Mouse (Mus musculus) neural tube, embryonic 13.5 days (tissue): ENCODE results near the gene Rrp8. TPM values are rescaled to one million over a fixed set of nuclear protein-coding genes. Genes with fewer than 3 reads are reported as not detected.
A peak's percentile ranks its signal among the peaks of the same experiment; 100 is the strongest.
"Not testable (repeated sequence)": the region's sequence is repeated elsewhere in the genome, so short reads cannot be mapped to it uniquely, and the experiment has no call there.

ENCODE experiments used
- ATAC-seq: fragments of 200-750 bp; cut with Nextera tagmentation; 2 replicates; pipeline ENCODE4 v1.8.0; 2017; ENCODE audit warnings: low read depth, mild to moderate bottlenecking, moderate TSS enrichment, moderate library complexity
- H3K27ac ChIP-seq: fragments of 300-500 bp; sonication (generic); replicated peaks from 2 replicates; pipeline ENCODE4 v1.5.1; 2015; ENCODE audit warnings: moderate library complexity, mild to moderate bottlenecking, inconsistent platforms
- H3K27me3 ChIP-seq: fragments of 300-500 bp; sonication (generic); 2 replicates; pipeline ENCODE4 v1.6.1; 2015; ENCODE audit warnings: mild to moderate bottlenecking, inconsistent platforms
- H3K36me3 ChIP-seq: fragments of 300-500 bp; sonication (generic); 2 replicates; pipeline ENCODE4 v1.6.1; 2015; ENCODE audit warnings: mild to moderate bottlenecking, inconsistent platforms
- H3K4me1 ChIP-seq: fragments of 300-500 bp; sonication (generic); replicated peaks from 2 replicates; pipeline ENCODE4 v1.6.1; 2015; ENCODE audit warnings: inconsistent platforms
- H3K4me2 ChIP-seq: fragments of 300-500 bp; sonication (generic); 2 replicates; pipeline ENCODE4 v1.6.1; 2015; ENCODE audit warnings: inconsistent platforms, mild to moderate bottlenecking, moderate library complexity
- H3K4me3 ChIP-seq: fragments of 300-500 bp; sonication (generic); 2 replicates; pipeline ENCODE4 v1.5.1; 2015; ENCODE audit warnings: mild to moderate bottlenecking, inconsistent platforms
- H3K9ac ChIP-seq: fragments of 300-500 bp; sonication (generic); 2 replicates; pipeline ENCODE4 v1.6.1; 2015; ENCODE audit warnings: moderate library complexity, mild to moderate bottlenecking, inconsistent platforms
- H3K9me3 ChIP-seq: fragments of 300-500 bp; sonication (generic); 2 replicates; pipeline ENCODE4 v1.6.1; 2016; ENCODE audit warnings: inconsistent platforms
- WGBS: fragments of 180-500 bp; shearing (Covaris S2); methylation state at CpG from one replicate; pipeline ENCODE4 v1.1.7; 2015; 5-methylcytosine and 5-hydroxymethylcytosine counted together
- polyA plus RNA-seq: library from polyadenylated mRNA; unstranded; fragments of >200 nt; fragmentation: Nextera tagmentation; extraction: Ambion mirVana; gene quantifications from 2 replicates; pipeline ENCODE4 v1.2.1, GENCODE M21; 2015

The Rrp8 gene
- polyA plus RNA-seq, 1 experiment from 2014 or later = 26.3 TPM

DNA sequence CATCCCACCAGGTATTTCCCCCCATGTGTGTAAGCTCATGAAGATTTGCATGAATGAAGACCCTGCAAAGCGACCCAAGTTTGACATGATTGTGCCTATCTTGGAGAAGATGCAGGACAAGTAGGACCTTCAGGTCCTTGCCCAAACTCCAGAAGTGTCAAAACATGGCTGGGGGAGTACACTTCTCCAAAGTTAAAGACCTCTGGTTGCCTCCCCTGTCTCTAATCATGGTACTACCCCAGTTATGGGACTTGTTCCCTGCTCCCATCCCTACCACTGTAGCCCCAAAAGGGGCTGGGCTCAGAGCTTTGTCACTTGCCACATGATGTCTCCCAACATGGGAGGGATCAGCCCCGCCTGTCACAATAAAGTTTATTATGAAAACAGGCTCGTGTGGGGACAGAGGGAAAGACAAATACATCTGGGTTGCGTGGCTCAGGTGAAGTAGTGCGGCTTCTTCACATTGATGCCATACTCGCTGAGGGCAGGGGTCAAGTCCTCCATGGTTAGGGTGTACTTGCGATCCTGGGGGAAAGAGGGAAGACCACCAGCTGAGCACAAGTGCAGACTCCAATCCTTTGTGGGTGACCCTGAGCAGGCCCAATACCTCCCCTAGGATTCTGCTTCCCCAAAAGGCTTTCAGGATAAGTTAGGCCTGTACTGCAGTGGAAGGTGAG, 5.5 kb upstream of the Rrp8 start:
- not testable (repeated sequence) for H3K27ac ChIP-seq, H3K9ac ChIP-seq, H3K9me3 ChIP-seq, ATAC-seq, H3K27me3 ChIP-seq
- Histone ChIP-seq H3K4me2 (peak overlapping the region; percentile 92), H3K4me3 (peak overlapping the region; percentile 84; the same call in 1 of the 2 replicates), H3K36me3 (peaks cover 53% of the 10 kb centered on the region), H3K4me1 (peaks cover 31% of the 10 kb centered on the region)
- 83% methylated on average over 7 of the region's 7 CpGs for WGBS

GRCm38 (mm10) chr7:105741978-105742377, 4.8 kb upstream of the Rrp8 start:
- Histone ChIP-seq H3K4me2 (no peak overlapping the region), H3K4me3 (no peak overlapping the region), H3K27me3 (no peaks in the 10 kb centered on the region), H3K27ac (no peak overlapping the region), H3K36me3 (peaks cover 47% of the 10 kb centered on the region), H3K9ac (no peak overlapping the region), H3K4me1 (peaks cover 38% of the 10 kb centered on the region), H3K9me3 (no peaks in the 10 kb centered on the region)
- 93% methylated on average over 9 of the region's 9 CpGs for WGBS
- ATAC-seq = no peak

DNA sequence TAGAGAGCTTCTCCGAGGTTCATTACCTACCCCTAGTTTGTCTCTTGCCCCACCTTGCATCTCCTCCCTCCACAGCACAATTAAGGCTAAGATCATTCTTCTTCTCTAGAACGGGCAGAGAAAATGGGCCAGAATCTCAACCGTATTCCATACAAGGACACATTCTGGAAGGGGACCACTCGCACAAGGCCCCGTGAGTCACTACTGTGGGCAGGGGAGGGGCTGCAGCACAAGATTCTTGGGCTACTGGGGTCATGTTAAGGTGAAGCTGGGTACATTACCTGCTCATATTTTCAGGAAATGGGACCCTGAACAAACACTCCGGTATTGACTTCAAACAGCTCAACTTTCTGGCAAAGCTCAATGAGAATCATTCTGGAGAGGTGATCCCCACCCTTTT, 3.7 kb upstream of the Rrp8 start:
- no peak overlapping the region for H3K4me2 ChIP-seq
- no peaks in the 10 kb centered on the region for H3K27me3 ChIP-seq

GRCm38 (mm10) chr7:105740089-105740795, 3.1 kb upstream of the Rrp8 start:
- Histone ChIP-seq H3K4me1 (peaks cover 44% of the 10 kb centered on the region), H3K4me2 (no peak overlapping the region), H3K27ac (no peak overlapping the region), H3K27me3 (no peaks in the 10 kb centered on the region), H3K9ac (no peak overlapping the region), H3K36me3 (peaks cover 37% of the 10 kb centered on the region), H3K4me3 (no peak overlapping the region), H3K9me3 (no peaks in the 10 kb centered on the region)
- WGBS = 85% methylated on average over 13 of the region's 13 CpGs
- no peak for ATAC-seq

More for the DNA sequence above, 3.7 kb upstream of the Rrp8 start:
- 89% methylated on average over 6 of the region's 6 CpGs for WGBS
- H3K9me3 ChIP-seq = no peaks in the 10 kb centered on the region
- no peak for ATAC-seq
- no peak overlapping the region for H3K4me3 ChIP-seq
- no peak overlapping the region for H3K9ac ChIP-seq
- H3K27ac ChIP-seq = no peak overlapping the region
- H3K4me1 ChIP-seq = peaks cover 38% of the 10 kb centered on the region
- peaks cover 37% of the 10 kb centered on the region for H3K36me3 ChIP-seq

DNA sequence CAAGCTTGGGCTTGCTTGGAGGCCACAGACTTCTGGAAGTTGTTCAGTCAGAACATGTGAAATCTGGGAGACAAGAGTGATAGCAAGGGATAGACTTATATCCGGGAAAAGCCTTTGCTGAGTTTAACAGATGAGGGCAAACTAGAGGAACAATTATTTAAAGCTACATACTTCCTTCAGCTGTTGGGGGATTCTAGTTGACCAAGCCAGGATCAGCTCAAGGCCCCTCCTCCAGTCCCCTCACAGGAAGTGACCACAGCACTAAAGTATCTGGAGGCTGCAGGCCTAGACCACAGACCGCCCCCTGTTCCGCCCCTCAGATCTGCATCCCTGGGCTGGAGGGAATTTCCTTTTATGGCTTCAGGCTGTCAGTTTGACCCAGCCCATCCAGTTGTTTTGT, 1.8 kb upstream of the Rrp8 start:
- peaks cover 46% of the 10 kb centered on the region for H3K36me3 ChIP-seq
- H3K4me2 ChIP-seq = peak overlapping the region; percentile 71
- H3K27ac ChIP-seq = peak overlapping the region; percentile 52
- no peak overlapping the region; the same call in 1 of the 2 replicates for H3K4me3 ChIP-seq
- peaks cover 45% of the 10 kb centered on the region for H3K4me1 ChIP-seq
- 0 out of 2 replicates have a peak overlapping the region, but pooled peaks have one; percentile 14 for H3K9ac ChIP-seq
- ATAC-seq = no peak
- no peaks in the 10 kb centered on the region for H3K27me3 ChIP-seq
- 30% methylated on average over 3 of the region's 3 CpGs for WGBS
- H3K9me3 ChIP-seq = no peaks in the 10 kb centered on the region

DNA sequence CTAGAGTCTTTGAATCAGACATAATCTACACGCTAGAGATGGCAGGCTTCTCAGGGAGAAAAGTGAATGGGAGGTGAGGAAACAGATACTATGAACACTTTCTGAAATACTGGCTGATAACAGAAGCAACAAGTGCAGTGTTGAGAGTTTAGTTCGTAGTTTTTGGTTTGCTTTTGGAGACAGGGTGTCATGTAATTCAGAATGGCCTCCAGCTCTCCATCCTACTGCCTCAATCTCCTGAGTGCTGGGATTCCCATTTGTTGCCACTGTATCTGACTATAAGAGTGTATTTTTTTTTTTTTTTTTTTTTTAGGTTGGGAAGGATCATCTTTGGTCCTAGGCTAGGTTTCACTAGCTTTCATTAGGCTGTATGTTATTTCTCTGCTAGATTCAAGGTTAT, 1.1 kb upstream of the Rrp8 start:
- Histone ChIP-seq H3K9ac (peak overlapping the region; percentile 91; the same call in 1 of the 2 replicates), H3K9me3 (no peaks in the 10 kb centered on the region), H3K27ac (peak overlapping the region; percentile 52; the same call in 1 of the 2 replicates), H3K4me2 (peak overlapping the region; percentile 71), H3K4me1 (peaks cover 40% of the 10 kb centered on the region), H3K27me3 (no peaks in the 10 kb centered on the region), H3K36me3 (peaks cover 52% of the 10 kb centered on the region), H3K4me3 (peak overlapping the region; percentile 67; the same call in 1 of the 2 replicates)
- 82% methylated on average over 2 of the region's 2 CpGs for WGBS
- no peak for ATAC-seq

DNA sequence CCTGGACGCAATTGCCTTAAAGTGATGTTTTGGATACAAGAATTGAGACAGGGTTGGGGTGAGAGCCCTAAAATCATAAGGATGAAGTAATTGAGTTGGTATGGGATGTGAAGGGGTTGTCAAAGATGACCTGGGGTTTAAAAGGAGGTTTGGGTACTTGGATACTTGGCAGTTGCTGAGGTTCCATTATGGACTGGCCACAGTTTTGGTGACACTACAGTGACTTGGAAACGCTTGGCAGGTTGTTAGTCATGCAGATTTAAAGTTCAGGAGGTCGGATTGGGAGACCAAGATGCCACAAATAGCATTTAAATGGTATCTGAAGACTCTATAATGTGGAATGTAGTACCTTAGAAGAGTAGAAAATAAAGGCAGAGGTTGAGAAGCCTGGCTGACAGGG, 463 bp upstream of the Rrp8 start:
- Histone ChIP-seq H3K9me3 (no peaks in the 10 kb centered on the region), H3K27ac (no peak overlapping the region), H3K4me2 (peak overlapping the region; percentile 71), H3K4me3 (peak overlapping the region; percentile 67), H3K4me1 (peaks cover 35% of the 10 kb centered on the region), H3K9ac (peak overlapping the region; percentile 91), H3K27me3 (no peaks in the 10 kb centered on the region), H3K36me3 (peaks cover 54% of the 10 kb centered on the region)
- 35% methylated on average over 3 of the region's 3 CpGs for WGBS
- ATAC-seq = no peak

- Histone ChIP-seq H3K27me3 (no peaks in the 10 kb centered on the region), H3K4me2 (peak within 1 kb of the TSS; percentile 71), H3K4me3 (peak within 1 kb of the TSS; percentile 67), H3K9me3 (no peaks in the 10 kb centered on the region), H3K9ac (peak within 1 kb of the TSS; percentile 91), H3K27ac (peak within 1 kb of the TSS; percentile 83), H3K4me1 (peaks cover 35% of the 10 kb centered on the region), H3K36me3 (peaks cover 54% of the 10 kb centered on the region)
- under 1% methylated on average over 44 of the region's 62 CpGs for WGBS
- peak; percentile 96 for ATAC-seq
Measured at GRCm38 (mm10) chr7:105736264-105736901, 802 bp downstream of the Rrp8 start, which contains the start of gene Ilk. Gene Ilk (plus strand): TSS chr7:105736592.

- Histone ChIP-seq H3K4me3 (peak overlapping the region; percentile 67), H3K9ac (peak overlapping the region; percentile 91), H3K36me3 (peaks cover 54% of the 10 kb centered on the region), H3K4me2 (peak overlapping the region; percentile 71), H3K4me1 (peaks cover 35% of the 10 kb centered on the region)
- H3K27me3 ChIP-seq, ATAC-seq, H3K9me3 ChIP-seq, H3K27ac ChIP-seq: not testable (repeated sequence)
- WGBS = 53% methylated on average over 4 of the region's 4 CpGs
Measured at GRCm38 (mm10) chr7:105735464-105735863, 1.7 kb downstream of the Rrp8 start.

DNA sequence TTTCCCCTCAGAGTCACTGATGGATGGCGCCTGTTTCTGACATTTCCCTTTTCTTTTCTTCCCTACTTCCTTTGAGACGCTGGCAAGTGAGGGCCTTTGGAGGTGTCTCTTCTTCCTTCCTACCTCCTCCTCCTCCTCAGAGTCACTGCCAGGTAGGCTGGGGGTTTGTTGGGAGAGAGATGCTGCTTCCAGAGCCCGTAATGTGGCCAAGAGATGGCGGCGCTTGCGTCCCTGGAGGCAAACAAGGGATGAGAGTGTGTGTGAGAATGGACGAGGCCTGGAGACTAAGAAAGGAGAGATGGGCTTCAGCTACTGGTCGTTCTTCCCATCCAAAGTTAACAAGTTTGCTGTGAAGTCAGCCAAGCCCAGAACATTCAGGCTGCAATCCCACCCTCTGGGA, 2.4 kb downstream of the Rrp8 start:
- H3K9ac ChIP-seq = 0 out of 2 replicates have a peak overlapping the region, but pooled peaks have one; percentile 17
- ATAC-seq = no peak
- H3K4me2 ChIP-seq = peak overlapping the region; percentile 71; the same call in 1 of the 2 replicates
- no peaks in the 10 kb centered on the region for H3K9me3 ChIP-seq
- H3K4me3 ChIP-seq = no peak overlapping the region; the same call in 1 of the 2 replicates
- WGBS = 87% methylated on average over 8 of the region's 8 CpGs
- no peak overlapping the region for H3K27ac ChIP-seq
- H3K36me3 ChIP-seq = peaks cover 50% of the 10 kb centered on the region
- peaks cover 35% of the 10 kb centered on the region for H3K4me1 ChIP-seq
- H3K27me3 ChIP-seq = no peaks in the 10 kb centered on the region

- Histone ChIP-seq H3K36me3 (peaks cover 56% of the 10 kb centered on the region), H3K9ac (0 out of 2 replicates have a peak overlapping the region, but pooled peaks have one; percentile 17), H3K27ac (no peak overlapping the region), H3K4me1 (peaks cover 31% of the 10 kb centered on the region), H3K4me2 (no peak overlapping the region), H3K27me3 (no peaks in the 10 kb centered on the region), H3K4me3 (no peak overlapping the region), H3K9me3 (no peaks in the 10 kb centered on the region)
- WGBS = 96% methylated on average over 11 of the region's 11 CpGs
- no peak for ATAC-seq
Measured at GRCm38 (mm10) chr7:105733836-105734235, 3.3 kb downstream of the Rrp8 start.
